Mouse (Mus musculus): Measurements from ENCODE around the gene Ppfia2. TPM values are rescaled to one million over a fixed set of nuclear protein-coding genes. Genes with fewer than 3 reads are reported as not detected.

Gene Ppfia2
- polyA plus RNA-seq, 1 experiment from 2014 or later: 0.20 TPM

DNA sequence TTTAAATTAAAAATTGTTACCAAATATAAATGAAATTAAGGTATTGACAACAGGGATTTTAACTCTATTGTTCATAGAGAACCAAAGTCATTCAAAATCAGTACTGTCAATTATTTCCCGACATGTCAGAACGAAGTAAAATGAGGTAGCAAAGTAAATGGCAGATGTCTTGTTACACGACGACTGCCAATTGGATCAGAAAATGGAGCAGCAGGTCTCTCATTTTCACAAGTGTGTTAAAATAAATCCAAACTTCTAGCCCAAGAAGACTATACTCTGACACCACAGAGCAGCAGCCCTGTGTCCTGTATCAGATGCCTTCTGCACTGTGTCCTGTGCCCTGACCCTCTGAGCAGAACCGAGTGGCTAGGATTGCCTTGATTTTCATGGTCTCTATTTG is 454.2 kb downstream of the Ppfia2 start:
- Histone ChIP-seq H3K9me3 (replicated peaks) (no peaks in the 10 kb centered on the region), H3K36me3 (no peaks in the 10 kb centered on the region), H3K27me3 (replicated peaks) (no peaks in the 10 kb centered on the region), H3K4me3 (no peak overlapping the region), H3K9ac (no peak overlapping the region), H3K4me2 (no peak overlapping the region), H3K27ac (ENCODE audit: poor library complexity, severe bottlenecking) (no peak overlapping the region), H3K4me1 (replicated peaks) (no peaks in the 10 kb centered on the region)
- no peak for ATAC-seq (ENCODE audit: insufficient number of reproducible peaks, low FRiP score)
- 84% methylated on average over 5 of the region's 5 CpGs for WGBS

DNA sequence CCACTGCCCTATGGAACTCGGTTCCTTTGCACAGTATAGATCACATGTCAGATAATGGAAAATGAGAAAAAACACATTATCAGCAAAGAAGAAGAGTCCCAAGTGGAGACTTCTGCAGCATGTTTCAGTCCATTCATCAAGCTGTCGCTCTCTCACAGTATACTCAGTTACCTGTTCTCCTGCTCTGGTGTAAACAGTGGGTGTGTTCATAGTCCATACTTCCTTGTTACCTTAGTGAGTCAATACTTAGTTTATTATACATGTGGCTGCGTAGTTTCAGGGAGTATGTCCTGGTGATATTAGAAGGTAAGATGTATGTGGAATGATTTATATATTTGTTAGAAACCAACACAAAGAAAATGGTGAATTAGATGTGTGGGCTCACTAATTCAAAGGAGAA is 454.7 kb downstream of the Ppfia2 start:
- Histone ChIP-seq H3K27ac (ENCODE audit: poor library complexity, severe bottlenecking) (no peak overlapping the region), H3K9me3 (replicated peaks) (no peaks in the 10 kb centered on the region), H3K4me1 (replicated peaks) (no peaks in the 10 kb centered on the region), H3K4me3 (no peak overlapping the region), H3K9ac (no peak overlapping the region), H3K36me3 (no peaks in the 10 kb centered on the region), H3K27me3 (replicated peaks) (no peaks in the 10 kb centered on the region), H3K4me2 (no peak overlapping the region)
- ATAC-seq (ENCODE audit: insufficient number of reproducible peaks, low FRiP score): no peak
- WGBS: 73% methylated on average over 3 of the region's 3 CpGs

- Histone ChIP-seq H3K9ac (no peak overlapping the region), H3K36me3 (no peaks in the 10 kb centered on the region), H3K4me1 (replicated peaks) (no peaks in the 10 kb centered on the region), H3K9me3 (replicated peaks) (no peaks in the 10 kb centered on the region), H3K27me3 (replicated peaks) (no peaks in the 10 kb centered on the region), H3K4me2 (no peak overlapping the region), H3K4me3 (no peak overlapping the region), H3K27ac (ENCODE audit: poor library complexity, severe bottlenecking) (no peak overlapping the region)
- no peak for ATAC-seq (ENCODE audit: insufficient number of reproducible peaks, low FRiP score)
- 69% methylated on average over 9 of the region's 9 CpGs for WGBS
These were observed 458.6 kb downstream of the Ppfia2 start for GRCm38 (mm10) chr10:106928576-106929332.

GRCm38 (mm10) chr10:106932571-106933073 is 462.5 kb downstream of the Ppfia2 start:
- no peak overlapping the region for H3K27ac ChIP-seq (ENCODE audit: poor library complexity, severe bottlenecking)
- H3K4me3 ChIP-seq: peak overlapping the region; percentile 30
- no peaks in the 10 kb centered on the region for H3K36me3 ChIP-seq
- no peak for ATAC-seq (ENCODE audit: insufficient number of reproducible peaks, low FRiP score)
- H3K4me2 ChIP-seq: peak overlapping the region; percentile 71
- no peaks in the 10 kb centered on the region for H3K9me3 ChIP-seq (replicated peaks)
- WGBS: 33% methylated on average over 13 of the region's 13 CpGs
- no peak overlapping the region for H3K9ac ChIP-seq
- H3K4me1 ChIP-seq (replicated peaks): no peaks in the 10 kb centered on the region
- H3K27me3 ChIP-seq (replicated peaks): no peaks in the 10 kb centered on the region

DNA sequence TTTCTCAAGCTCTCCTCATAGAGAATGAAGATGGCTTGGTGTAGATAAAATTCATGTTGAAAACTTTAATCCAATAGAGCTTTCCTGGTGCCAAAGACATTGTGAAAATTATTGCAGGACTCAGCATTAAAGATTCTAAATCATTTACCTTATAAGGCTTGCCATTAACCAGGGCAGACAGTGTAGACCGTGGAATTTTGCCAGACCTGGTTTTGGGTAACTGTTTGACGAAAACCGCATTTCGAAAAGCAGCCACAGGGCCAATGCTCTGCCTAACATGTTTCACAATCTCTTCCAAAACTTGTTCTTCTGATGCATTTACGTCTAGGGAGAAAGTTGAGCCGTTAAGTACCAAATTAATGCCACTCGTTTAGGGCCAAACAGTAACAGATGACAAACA is 466.9 kb downstream of the Ppfia2 start:
- H3K9me3 ChIP-seq (replicated peaks): no peaks in the 10 kb centered on the region
- no peak overlapping the region for H3K4me2 ChIP-seq
- no peaks in the 10 kb centered on the region for H3K4me1 ChIP-seq (replicated peaks)
- no peak overlapping the region for H3K9ac ChIP-seq
- ATAC-seq (ENCODE audit: insufficient number of reproducible peaks, low FRiP score): no peak
- no peak overlapping the region for H3K27ac ChIP-seq (ENCODE audit: poor library complexity, severe bottlenecking)
- no peaks in the 10 kb centered on the region for H3K36me3 ChIP-seq
- WGBS: 83% methylated on average over 7 of the region's 7 CpGs
- H3K4me3 ChIP-seq: no peak overlapping the region
- H3K27me3 ChIP-seq (replicated peaks): no peaks in the 10 kb centered on the region

- Histone ChIP-seq H3K9me3 (replicated peaks) (no peaks in the 10 kb centered on the region), H3K36me3 (no peaks in the 10 kb centered on the region), H3K9ac (no peak overlapping the region), H3K4me2 (no peak overlapping the region), H3K4me3 (no peak overlapping the region), H3K4me1 (replicated peaks) (no peaks in the 10 kb centered on the region), H3K27me3 (replicated peaks) (no peaks in the 10 kb centered on the region), H3K27ac (ENCODE audit: poor library complexity, severe bottlenecking) (no peak overlapping the region)
- ATAC-seq (ENCODE audit: insufficient number of reproducible peaks, low FRiP score): no peak
- WGBS: 77% methylated on average over 3 of the region's 3 CpGs
These were observed 468.7 kb downstream of the Ppfia2 start for GRCm38 (mm10) chr10:106938851-106939250.

DNA sequence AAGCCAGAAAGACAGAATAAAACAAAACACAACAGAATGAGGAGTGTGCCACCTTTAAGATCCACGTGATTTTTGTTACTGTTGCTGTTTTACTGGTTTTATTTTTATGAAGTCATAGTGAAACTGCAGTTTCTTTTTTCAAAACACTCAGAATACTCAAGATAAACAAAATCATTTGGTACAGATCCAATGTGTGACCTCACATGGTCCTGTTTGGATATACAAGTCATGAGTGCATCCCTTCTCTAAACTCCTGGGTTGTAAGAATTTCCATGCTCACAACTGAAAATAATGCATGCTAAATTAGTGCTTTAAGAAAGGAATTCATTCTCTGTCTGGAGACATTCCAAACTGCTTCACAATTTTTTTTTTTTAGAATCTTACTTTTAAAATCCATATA is 469.3 kb downstream of the Ppfia2 start:
- H3K27me3 ChIP-seq (replicated peaks): no peaks in the 10 kb centered on the region
- 58% methylated on average over 1 of the region's 1 CpGs for WGBS
- H3K36me3 ChIP-seq: no peaks in the 10 kb centered on the region
- H3K27ac ChIP-seq (ENCODE audit: poor library complexity, severe bottlenecking): no peak overlapping the region
- H3K9ac ChIP-seq: no peak overlapping the region
- ATAC-seq (ENCODE audit: insufficient number of reproducible peaks, low FRiP score): no peak
- no peaks in the 10 kb centered on the region for H3K4me1 ChIP-seq (replicated peaks)
- H3K4me2 ChIP-seq: no peak overlapping the region
- no peak overlapping the region for H3K4me3 ChIP-seq
- H3K9me3 ChIP-seq (replicated peaks): no peaks in the 10 kb centered on the region

GRCm38 (mm10) chr10:106941380-106941779 is 471.2 kb downstream of the Ppfia2 start:
- Histone ChIP-seq H3K27me3 (replicated peaks) (no peaks in the 10 kb centered on the region), H3K36me3 (no peaks in the 10 kb centered on the region), H3K27ac (ENCODE audit: poor library complexity, severe bottlenecking) (no peak overlapping the region), H3K4me2 (no peak overlapping the region), H3K9me3 (replicated peaks) (no peaks in the 10 kb centered on the region), H3K4me3 (no peak overlapping the region), H3K9ac (no peak overlapping the region), H3K4me1 (replicated peaks) (no peaks in the 10 kb centered on the region)
- ATAC-seq (ENCODE audit: insufficient number of reproducible peaks, low FRiP score): no peak
- WGBS: 61% methylated on average over 5 of the region's 5 CpGs

DNA sequence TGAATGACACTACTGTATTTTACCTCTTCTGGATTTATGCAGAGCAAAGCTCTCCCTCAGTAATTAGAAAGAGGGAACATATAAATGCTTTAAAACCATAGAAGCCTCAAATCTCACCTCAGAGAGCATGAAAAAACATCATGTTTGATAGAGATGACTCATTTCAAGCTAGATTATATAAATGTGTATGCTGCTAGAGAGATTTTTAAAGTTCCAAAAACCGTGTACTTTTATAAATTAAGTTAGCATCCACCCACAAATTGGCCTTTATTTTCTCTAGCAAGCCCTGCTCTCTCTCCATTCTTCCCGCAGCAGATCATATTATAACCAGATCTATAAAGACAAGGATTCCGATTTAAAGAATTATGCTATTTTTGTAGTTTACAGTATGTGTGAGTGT is 488.9 kb downstream of the Ppfia2 start:
- Histone ChIP-seq H3K9ac (no peak overlapping the region), H3K4me1 (replicated peaks) (no peaks in the 10 kb centered on the region), H3K4me3 (no peak overlapping the region), H3K4me2 (no peak overlapping the region), H3K27me3 (replicated peaks) (no peaks in the 10 kb centered on the region), H3K36me3 (no peaks in the 10 kb centered on the region), H3K9me3 (replicated peaks) (no peaks in the 10 kb centered on the region), H3K27ac (ENCODE audit: poor library complexity, severe bottlenecking) (no peak overlapping the region)
- 69% methylated on average over 3 of the region's 3 CpGs for WGBS
- no peak for ATAC-seq (ENCODE audit: insufficient number of reproducible peaks, low FRiP score)

GRCm38 (mm10) chr10:106975193-106976141 is 505.3 kb downstream of the Ppfia2 start:
- H3K27me3 ChIP-seq (replicated peaks): no peaks in the 10 kb centered on the region
- H3K4me3 ChIP-seq: no peak overlapping the region
- ATAC-seq (ENCODE audit: insufficient number of reproducible peaks, low FRiP score): no peak
- H3K4me2 ChIP-seq: no peak overlapping the region
- WGBS: 64% methylated on average over 13 of the region's 13 CpGs
- H3K9me3 ChIP-seq (replicated peaks): no peaks in the 10 kb centered on the region
- H3K4me1 ChIP-seq (replicated peaks): no peaks in the 10 kb centered on the region
- H3K9ac ChIP-seq: no peak overlapping the region
- H3K36me3 ChIP-seq: no peaks in the 10 kb centered on the region
- no peak overlapping the region for H3K27ac ChIP-seq (ENCODE audit: poor library complexity, severe bottlenecking)

Measured in heart, embryonic 12.5 days (tissue).